14 mouse cellular contexts compared by ENCODE assay signal in the genomic region with DNA sequence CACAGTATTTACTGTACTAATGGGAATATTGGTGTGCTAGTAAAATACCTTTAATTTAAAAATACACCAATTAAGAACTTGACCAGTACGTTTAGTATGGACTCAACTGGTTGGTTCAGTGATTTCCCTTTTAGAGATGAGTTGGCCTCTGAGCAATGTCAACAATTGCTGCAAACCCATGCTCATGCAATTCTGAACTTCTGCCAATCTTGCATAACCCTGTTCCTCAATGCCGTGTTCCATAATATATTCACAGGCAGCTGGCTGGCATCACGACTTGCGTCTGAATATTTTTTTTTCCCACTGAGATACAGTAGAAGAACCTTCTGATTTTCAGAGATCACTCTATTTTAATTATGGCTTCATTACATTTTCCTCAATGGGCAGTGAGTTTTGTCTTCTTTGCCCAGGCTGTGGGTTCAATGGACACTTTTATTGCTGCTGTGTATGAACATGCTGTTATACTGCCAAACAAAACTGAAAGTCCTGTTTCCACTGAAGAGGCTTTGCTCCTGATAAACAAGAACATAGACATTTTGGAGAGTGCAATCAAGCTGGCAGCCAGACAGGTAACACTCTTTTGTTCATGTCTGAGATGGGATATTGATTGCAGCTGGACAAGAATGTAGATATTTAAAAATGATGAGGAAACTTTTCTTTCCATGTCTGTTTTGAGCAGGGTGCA. TPM values are rescaled to one million over a fixed set of nuclear protein-coding genes. Genes with fewer than 3 reads are reported as not detected.
DNase-seq lines count a peak whose midpoint lies in the region; ATAC-seq lines count a peak whose summit lies in the region.
"Had no signal": no experiment of that assay in that cellular context is flagged by ENCODE, and none has a peak within 500 bp of the region (broad histone marks: within the 10 kb centered on the region; RNA-seq: fewer than 3 reads in every experiment).

A gene (plus strand): TSS at position 235 of the 685 bp plus-strand sequence.

- no peak within 1 kb of the TSS for H3K9ac ChIP-seq in hindbrain, embryonic 11.5 days (ENCODE audit: low read depth, low read length)
- H3K9ac ChIP-seq: hindbrain, embryonic 12.5 days; intestine, embryonic 15.5 days had no signal

- no peaks in the 10 kb centered on the region for H3K9me3 ChIP-seq in hindbrain, embryonic 11.5 days (ENCODE audit: control insufficient read depth, low read length)
- H3K9me3 ChIP-seq: hindbrain, embryonic 12.5 days; intestine, embryonic 15.5 days had no signal

- no peak within 1 kb of the TSS for H3K27ac ChIP-seq in hindbrain, embryonic 11.5 days (ENCODE audit: low read depth, low read length)
- H3K27ac ChIP-seq: hindbrain, embryonic 12.5 days; intestine, embryonic 15.5 days; kidney, postnatal 0 days had no signal

- H3K4me2 ChIP-seq in hindbrain, embryonic 11.5 days (replicated peaks; ENCODE audit: low read depth, low read length) = no peak within 1 kb of the TSS
- H3K4me2 ChIP-seq: hindbrain, embryonic 12.5 days; intestine, embryonic 15.5 days had no signal

- H3K4me1 ChIP-seq in hindbrain, embryonic 11.5 days (replicated peaks; ENCODE audit: control insufficient read depth, insufficient read depth, low read length) = no peaks in the 10 kb centered on the region
- H3K4me1 ChIP-seq: hindbrain, embryonic 12.5 days; intestine, embryonic 15.5 days had no signal

- H3K27me3 ChIP-seq in hindbrain, embryonic 11.5 days (ENCODE audit: control insufficient read depth, insufficient read depth, low read length) = no peaks in the 10 kb centered on the region
- H3K27me3 ChIP-seq: hindbrain, embryonic 12.5 days; intestine, embryonic 15.5 days had no signal

- DNase-seq in NIH3T3 (ENCODE audit: low read depth) = peak; percentile 30
- DNase-seq in adrenal gland, adult 8-10 months = peak; percentile 38
- DNase-seq in fat pad, adult 2 months (ENCODE audit: extremely low read depth, low read depth, low spot score) = peak; percentile 79
- DNase-seq in lung, postnatal 36 days = peak; percentile 70
- no peak for DNase-seq in hindbrain, embryonic 11.5 days (ENCODE audit: low spot score)
- no peak for DNase-seq in kidney, postnatal 10 days
- DNase-seq in urinary bladder, postnatal 10 days (ENCODE audit: low spot score) = no peak
- DNase-seq: cerebellum, adult 9-11 months; gastrocnemius, postnatal 36 days; midbrain, embryonic 14.5 days had no signal

- no peak for ATAC-seq in hindbrain, embryonic 11.5 days (ENCODE audit: low FRiP score)
- ATAC-seq: intestine, embryonic 15.5 days had no signal

- no peak within 1 kb of the TSS for H3K4me3 ChIP-seq in hindbrain, embryonic 11.5 days (ENCODE audit: low read depth, low read length)
- H3K4me3 ChIP-seq: hindbrain, embryonic 12.5 days; intestine, embryonic 15.5 days had no signal

- 92% methylated on average over 4 of the region's 4 CpGs for WGBS in hindbrain, embryonic 11.5 days

- no peaks in the 10 kb centered on the region for H3K36me3 ChIP-seq in hindbrain, embryonic 11.5 days (ENCODE audit: control insufficient read depth, insufficient read depth, low read length)
- H3K36me3 ChIP-seq: hindbrain, embryonic 12.5 days; intestine, embryonic 15.5 days had no signal

RNA-seq across cellular contexts. Expression of the gene that starts here (rescaled TPM):
- 10 to 100 TPM in 2 of 4 experiments, 1 to 10 TPM in 1, under 1 TPM in 1; 0.74 to 37.9 (median 12.2) TPM for total RNA-seq in adrenal gland, adult 8-10 months (2022)
- polyA plus RNA-seq in hindbrain, embryonic 11.5 days (2014; fragmentation: Nextera tagmentation; extraction: Ambion mirVana) = 0.09 TPM in 1 of 2 replicates, not detected in the other
- polyA plus RNA-seq: hindbrain, embryonic 12.5 days; midbrain, embryonic 14.5 days; stomach, embryonic 14.5 days had no signal

Comparison
In these comparisons a context has a peak if more than half of its experiments do, and no peak if none do; other contexts are left out.
1. DNase-seq: peak in NIH3T3 (single experiment), adrenal gland, adult 8-10 months (single experiment), fat pad, adult 2 months (single experiment) and lung, postnatal 36 days (single experiment); none in hindbrain, embryonic 11.5 days (single experiment), kidney, postnatal 10 days (single experiment) and urinary bladder, postnatal 10 days (single experiment).